Mouse (Mus musculus) liver, postnatal 0 days (tissue): ENCODE measurements at regions not wholly inside any gene's neighbourhood (a gene's known extent, or its start where the extent isn't known, plus 50 kb on each side); places are given as distances from the start of the nearest gene placed in this dataset.

Experiments used
- ATAC-seq: fragments of 200-750 bp; cut with Nextera tagmentation; 2 replicates; pipeline ENCODE4 v1.8.0; 2017; ENCODE audit warnings: mild to moderate bottlenecking, moderate library complexity
- DNase-seq: peaks from one replicate; pipeline ENCODE4 v3.0.0-alpha.2; 2016
- H3K27ac ChIP-seq: fragments of 300-500 bp; sonication (generic); 2 replicates; pipeline ENCODE4 v1.5.1; 2014; ENCODE audit warnings: antibody characterized with exemption, moderate library complexity, mild to moderate bottlenecking, low read depth
- H3K27me3 ChIP-seq: fragments of 300-500 bp; sonication (generic); 2 replicates; pipeline ENCODE4 v1.6.1; 2014; ENCODE audit warnings: low read length, control low read depth, mixed read lengths; ENCODE audit not compliant: insufficient read depth
- H3K36me3 ChIP-seq: fragments of 300-500 bp; sonication (generic); replicated peaks from 2 replicates; pipeline ENCODE4 v1.6.1; 2014; ENCODE audit warnings: mild to moderate bottlenecking, control low read depth, low read length, moderate library complexity, mixed read lengths; ENCODE audit not compliant: insufficient read depth
- H3K4me1 ChIP-seq: fragments of 300-500 bp; sonication (generic); 2 replicates; pipeline ENCODE4 v1.6.1; 2014; ENCODE audit warnings: antibody characterized with exemption, mild to moderate bottlenecking, control low read depth; ENCODE audit not compliant: insufficient read depth
- H3K4me2 ChIP-seq: fragments of 300-500 bp; sonication (generic); 2 replicates; pipeline ENCODE4 v1.6.1; 2014; ENCODE audit warnings: low read depth, mild to moderate bottlenecking, low read length, moderate library complexity, mixed read lengths
- H3K4me3 ChIP-seq: fragments of 300-500 bp; sonication (generic); 2 replicates; pipeline ENCODE4 v1.5.1; 2014; ENCODE audit warnings: low read depth, low read length
- H3K9ac ChIP-seq: fragments of 300-500 bp; sonication (generic); replicated peaks from 2 replicates; pipeline ENCODE4 v1.6.1; 2014; ENCODE audit warnings: mild to moderate bottlenecking, moderate library complexity
- H3K9me3 ChIP-seq: fragments of 300-500 bp; sonication (generic); 2 replicates; pipeline ENCODE4 v1.6.1; 2016; ENCODE audit warnings: mild to moderate bottlenecking, control low read depth, low read length, mixed read lengths
- CTCF ChIP-seq: sonication (generic); IDR thresholded peaks from 2 replicates; pipeline ENCODE4 v1.5.1; 2016; ENCODE audit warnings: antibody characterized with exemption, low read depth
- EP300 ChIP-seq: IDR thresholded peaks from 2 replicates; pipeline ENCODE4 v1.6.1; 2016; ENCODE audit warnings: antibody characterized with exemption, low read depth, mild to moderate bottlenecking
- WGBS: fragments of 180-500 bp; shearing (Covaris S2); extraction: QIAGEN DNeasy Blood & Tissue Kit; methylation state at CpG from one replicate; pipeline ENCODE4 v1.1.7; 2014; ENCODE audit not compliant: insufficient replicate concordance; 5-methylcytosine and 5-hydroxymethylcytosine counted together

DNA sequence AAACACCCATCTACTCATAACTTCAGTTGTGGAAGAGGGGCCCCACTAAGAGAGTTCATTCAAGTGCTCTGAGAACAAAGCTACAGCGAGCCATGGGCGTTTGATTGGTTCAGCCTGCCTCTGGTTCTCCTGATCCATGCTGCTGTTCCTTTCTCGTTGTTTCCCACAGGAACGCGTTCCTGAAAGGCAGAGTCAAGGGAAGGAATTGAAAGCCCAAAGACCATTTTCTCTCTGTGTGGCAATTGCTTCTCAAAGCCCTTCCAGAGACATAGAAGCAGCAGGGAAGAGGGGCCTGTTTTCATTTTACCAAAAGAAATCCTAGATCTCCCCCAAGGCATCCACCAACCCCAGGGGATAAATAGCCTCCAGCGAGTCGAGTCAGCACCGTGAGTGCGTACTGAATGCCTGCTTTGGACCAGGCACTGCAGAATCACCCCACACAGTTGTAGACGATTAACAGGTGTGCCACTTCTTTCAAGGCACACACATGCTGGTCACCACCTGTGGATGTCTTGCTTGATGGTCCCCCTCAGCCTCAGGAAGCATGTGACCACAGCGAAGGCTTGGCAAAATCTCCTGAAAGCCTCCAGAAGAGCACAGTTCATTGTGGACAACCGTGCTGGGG is 106.5 kb upstream of the Tsc22d1 start:
- Histone ChIP-seq H3K36me3 (no peaks in the 10 kb centered on the region), H3K4me3 (no peak overlapping the region), H3K4me1 (no peaks in the 10 kb centered on the region), H3K9me3 (no peaks in the 10 kb centered on the region), H3K9ac (no peak overlapping the region), H3K4me2 (no peak overlapping the region), H3K27me3 (no peaks in the 10 kb centered on the region), H3K27ac (no peak overlapping the region)
- no peak for TF ChIP-seq EP300
- no peak for TF ChIP-seq CTCF
- no peak for ATAC-seq
- WGBS = 47% methylated on average over 12 of the region's 12 CpGs
- no peak for DNase-seq

DNA sequence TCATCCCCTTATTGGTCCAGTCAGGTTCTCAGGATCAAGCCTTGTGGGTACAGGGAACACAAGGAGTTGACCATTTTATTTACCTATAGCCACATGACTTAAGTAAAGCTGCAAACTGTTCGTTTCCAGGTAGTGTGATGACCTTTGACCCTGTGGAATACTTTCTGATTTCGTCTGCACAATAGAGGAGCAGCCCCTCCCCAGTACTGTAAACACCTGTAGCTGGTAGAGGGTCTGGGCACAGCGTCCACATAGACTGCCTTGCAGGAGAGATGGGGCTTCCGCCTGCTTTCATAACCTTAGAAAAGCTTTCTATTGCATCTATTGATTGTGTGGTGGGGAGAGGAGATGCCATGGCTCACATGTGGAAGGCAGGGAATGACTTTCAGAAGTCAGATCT is 105.2 kb upstream of the Tsc22d1 start:
- Histone ChIP-seq H3K9ac (no peak overlapping the region), H3K9me3 (no peaks in the 10 kb centered on the region), H3K4me3 (no peak overlapping the region), H3K27ac (no peak overlapping the region), H3K4me2 (no peak overlapping the region), H3K4me1 (no peaks in the 10 kb centered on the region), H3K36me3 (no peaks in the 10 kb centered on the region), H3K27me3 (no peaks in the 10 kb centered on the region)
- 50% methylated on average over 4 of the region's 4 CpGs for WGBS
- ATAC-seq (no peak), DNase-seq (no peak)
- TF ChIP-seq CTCF = no peak
- no peak for TF ChIP-seq EP300

DNA sequence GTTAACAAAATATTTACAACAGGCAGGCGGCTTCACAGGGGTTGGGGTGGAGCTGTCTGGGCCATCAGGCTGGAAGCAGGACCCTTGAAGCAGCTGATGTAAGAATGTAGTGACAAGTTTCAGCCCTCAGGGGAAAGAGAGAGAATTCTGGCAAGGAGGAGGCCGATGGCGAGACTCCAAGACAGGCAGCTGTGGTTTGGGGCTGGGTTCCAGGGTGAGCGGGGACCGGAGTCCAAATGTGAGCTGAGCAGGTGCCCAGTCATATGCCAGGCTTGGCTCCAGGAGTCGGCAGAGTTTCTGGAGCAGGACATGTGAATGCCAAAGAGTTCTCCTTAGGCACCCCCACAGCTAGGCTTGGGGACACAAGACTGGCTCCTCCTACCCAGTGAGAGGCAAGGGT is 104.5 kb upstream of the Tsc22d1 start:
- Histone ChIP-seq H3K36me3 (no peaks in the 10 kb centered on the region), H3K27ac (no peak overlapping the region), H3K4me2 (no peak overlapping the region), H3K9ac (no peak overlapping the region), H3K4me3 (no peak overlapping the region), H3K9me3 (no peaks in the 10 kb centered on the region), H3K4me1 (no peaks in the 10 kb centered on the region), H3K27me3 (no peaks in the 10 kb centered on the region)
- no peak for DNase-seq
- ATAC-seq = no peak
- 77% methylated on average over 6 of the region's 6 CpGs for WGBS
- TF ChIP-seq CTCF = no peak
- no peak for TF ChIP-seq EP300

DNA sequence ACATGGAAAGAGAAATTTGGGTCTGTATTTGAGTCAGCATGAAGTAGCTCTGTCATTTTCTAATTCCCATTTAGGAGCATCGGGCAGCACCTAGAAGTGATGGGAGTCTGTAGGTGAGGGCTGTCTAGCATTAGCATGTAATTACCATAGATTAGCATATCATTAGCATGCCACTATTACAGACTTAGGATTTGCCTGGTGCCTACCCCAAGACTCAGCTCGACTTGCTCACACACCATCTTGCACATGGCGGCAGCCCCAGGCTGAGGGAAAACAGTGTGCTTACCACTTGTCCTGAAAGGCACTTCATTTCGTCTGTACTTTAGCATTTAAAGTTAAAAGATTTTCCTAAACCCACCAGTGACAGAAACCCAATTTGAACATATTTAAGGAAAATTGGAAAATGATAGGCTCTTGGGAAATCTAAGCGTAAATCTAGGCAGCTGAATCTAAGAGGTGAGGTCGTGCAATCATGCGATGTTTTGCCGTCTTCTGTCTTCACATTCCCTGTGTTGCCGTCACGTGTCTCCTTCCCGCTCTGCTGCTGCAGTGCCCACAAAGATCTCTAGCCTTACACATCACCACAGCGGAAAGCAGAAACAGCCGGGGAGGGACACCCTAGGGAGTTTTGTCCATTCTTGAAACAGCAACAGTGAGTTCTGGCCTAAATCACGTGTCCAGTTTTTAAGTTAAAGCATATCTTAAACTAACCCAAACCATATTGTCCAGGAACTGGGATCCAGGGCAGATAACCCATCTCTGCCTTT is 101.2 kb upstream of the Tsc22d1 start:
- no peak overlapping the region for H3K4me2 ChIP-seq
- DNase-seq (no peak), ATAC-seq (no peak)
- no peaks in the 10 kb centered on the region for H3K4me1 ChIP-seq
- no peak overlapping the region for H3K27ac ChIP-seq
- H3K4me3 ChIP-seq = no peak overlapping the region
- TF ChIP-seq CTCF (no peak), EP300 (no peak)
- no peak overlapping the region for H3K9ac ChIP-seq
- no peaks in the 10 kb centered on the region for H3K9me3 ChIP-seq
- no peaks in the 10 kb centered on the region for H3K36me3 ChIP-seq
- 81% methylated on average over 14 of the region's 14 CpGs for WGBS
- H3K27me3 ChIP-seq = no peaks in the 10 kb centered on the region

DNA sequence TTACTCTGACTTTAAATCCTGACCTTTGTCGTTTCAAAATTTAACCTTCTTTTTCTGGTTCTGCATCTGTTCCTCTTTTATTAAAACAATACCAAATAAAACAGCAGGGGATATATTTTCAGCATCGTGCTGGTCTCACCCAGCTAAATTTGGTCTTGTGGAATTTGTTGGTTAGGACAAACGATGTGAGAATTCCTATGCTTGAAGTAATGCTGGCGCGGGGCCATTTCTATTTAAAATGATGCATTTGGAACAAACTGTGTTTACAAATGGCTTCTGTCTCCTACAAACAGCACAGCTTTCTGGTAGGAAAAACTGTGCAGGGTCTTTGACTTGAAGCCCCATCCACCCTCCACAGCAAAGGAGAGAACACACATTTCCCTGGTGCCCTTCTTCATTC is 96.3 kb upstream of the Tsc22d1 start:
- Histone ChIP-seq H3K4me1 (no peaks in the 10 kb centered on the region), H3K4me3 (no peak overlapping the region), H3K27me3 (no peaks in the 10 kb centered on the region), H3K9me3 (no peaks in the 10 kb centered on the region), H3K27ac (no peak overlapping the region), H3K4me2 (no peak overlapping the region), H3K9ac (no peak overlapping the region), H3K36me3 (no peaks in the 10 kb centered on the region)
- ATAC-seq (no peak), DNase-seq (no peak)
- 83% methylated on average over 5 of the region's 5 CpGs for WGBS
- TF ChIP-seq EP300 (no peak), CTCF (no peak)

DNA sequence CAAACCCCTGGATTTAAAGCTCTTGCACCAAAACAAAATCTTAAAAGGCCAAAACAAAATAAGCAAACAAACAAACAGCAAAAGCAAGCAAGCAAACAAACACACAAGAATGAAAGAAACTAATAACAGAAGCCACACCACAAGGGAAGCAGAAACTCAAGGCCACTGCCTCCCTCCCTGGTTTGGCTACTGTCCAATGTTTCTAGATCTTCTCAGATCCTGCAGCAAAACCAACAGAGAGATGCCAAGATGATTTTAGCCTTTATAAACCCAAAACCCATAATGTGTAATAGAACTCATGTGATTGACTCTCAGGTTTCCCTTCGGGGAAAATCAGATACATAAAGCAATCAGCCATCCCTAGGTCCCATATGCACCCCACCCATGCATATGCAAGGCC is 90.5 kb upstream of the Tsc22d1 start:
- 83% methylated on average over 1 of the region's 1 CpGs for WGBS
- H3K4me1 ChIP-seq = no peaks in the 10 kb centered on the region
- no peak overlapping the region for H3K4me3 ChIP-seq
- ATAC-seq (no peak), DNase-seq (no peak)
- no peak overlapping the region for H3K27ac ChIP-seq
- no peaks in the 10 kb centered on the region for H3K27me3 ChIP-seq
- no peak for TF ChIP-seq EP300
- no peak for TF ChIP-seq CTCF
- H3K36me3 ChIP-seq = no peaks in the 10 kb centered on the region
- no peak overlapping the region for H3K4me2 ChIP-seq
- H3K9me3 ChIP-seq = no peaks in the 10 kb centered on the region
- H3K9ac ChIP-seq = no peak overlapping the region
